Mouse (Mus musculus): Measurements from ENCODE around the gene Rnf103.

DNA sequence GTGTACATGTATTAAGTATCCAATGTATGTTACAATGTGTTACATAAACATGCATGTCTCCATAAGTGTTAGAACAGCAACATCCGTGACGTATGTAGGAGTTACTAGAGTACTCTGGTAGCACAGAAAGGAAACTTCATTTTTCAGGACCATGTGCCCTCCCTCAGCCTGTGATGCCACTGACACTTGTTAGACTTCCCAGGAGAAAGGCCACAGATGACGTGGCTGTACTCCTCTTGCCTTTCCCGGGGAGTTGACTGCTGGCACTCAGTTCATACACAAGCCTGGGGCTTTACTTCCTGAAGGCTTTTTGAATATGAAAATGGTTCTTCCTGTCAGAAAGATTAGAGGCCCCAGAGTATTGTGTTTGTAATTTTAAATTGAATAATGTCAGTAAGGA lies 10.4 kb downstream of the Rnf103 start:
- TF ChIP-seq CTCF (IDR thresholded peaks at IDR 0.05; ENCODE audit: low read depth), result no peak
- TF ChIP-seq EP300 (IDR thresholded peaks at IDR 0.05; ENCODE audit: low read depth), result no peak

Measured in liver, embryonic 14.5 days (tissue).